Mouse (Mus musculus) hindbrain, embryonic 11.5 days (tissue): ENCODE results near the gene Abcc8. TPM values are rescaled to one million over a fixed set of nuclear protein-coding genes. Genes with fewer than 3 reads are reported as not detected.

Experiments used
- ATAC-seq: fragments of 200-750 bp; cut with Nextera tagmentation; 2 replicates; pipeline ENCODE4 v1.8.0; 2017; ENCODE audit warnings: mild to moderate bottlenecking, moderate TSS enrichment, moderate library complexity; ENCODE audit not compliant: low FRiP score
- DNase-seq: peaks from one replicate; pipeline ENCODE4 v3.0.0-alpha.2; 2015; ENCODE audit warnings: low spot score
- H3K27ac ChIP-seq: fragments of 300-500 bp; sonication (generic); 2 replicates; pipeline ENCODE4 v1.5.1; 2014; ENCODE audit warnings: mild to moderate bottlenecking, low read depth, low read length
- H3K27me3 ChIP-seq: fragments of 300-500 bp; sonication (generic); 2 replicates; pipeline ENCODE4 v1.6.1; 2014; ENCODE audit warnings: mild to moderate bottlenecking, low read length, moderate library complexity, mixed read lengths; ENCODE audit not compliant: control insufficient read depth, insufficient read depth
- H3K36me3 ChIP-seq: fragments of 300-500 bp; sonication (generic); 2 replicates; pipeline ENCODE4 v1.6.1; 2014; ENCODE audit warnings: mild to moderate bottlenecking, low read length, moderate library complexity, mixed read lengths; ENCODE audit not compliant: control insufficient read depth, insufficient read depth
- H3K4me1 ChIP-seq: fragments of 300-500 bp; sonication (generic); replicated peaks from 2 replicates; pipeline ENCODE4 v1.6.1; 2014; ENCODE audit warnings: low read length, mixed read lengths; ENCODE audit not compliant: control insufficient read depth, insufficient read depth
- H3K4me2 ChIP-seq: fragments of 300-500 bp; sonication (generic); replicated peaks from 2 replicates; pipeline ENCODE4 v1.6.1; 2014; ENCODE audit warnings: mild to moderate bottlenecking, low read depth, low read length
- H3K4me3 ChIP-seq: fragments of 300-500 bp; sonication (generic); 2 replicates; pipeline ENCODE4 v1.5.1; 2014; ENCODE audit warnings: low read depth, low read length
- H3K9ac ChIP-seq: fragments of 300-500 bp; sonication (generic); 2 replicates; pipeline ENCODE4 v1.6.1; 2014; ENCODE audit warnings: low read depth, low read length
- H3K9me3 ChIP-seq: fragments of 300-500 bp; sonication (generic); 2 replicates; pipeline ENCODE4 v1.6.1; 2016; ENCODE audit warnings: low read length; ENCODE audit not compliant: control insufficient read depth
- WGBS: fragments of 180-500 bp; shearing (Covaris S2); extraction: QIAGEN DNeasy Blood & Tissue Kit; methylation state at CpG from one replicate; pipeline ENCODE4 v1.1.7; 2014; 5-methylcytosine and 5-hydroxymethylcytosine counted together
- polyA plus RNA-seq: library from polyadenylated mRNA; unstranded; fragments of >200 nt; fragmentation: Nextera tagmentation; extraction: Ambion mirVana; gene quantifications from 2 replicates; pipeline ENCODE4 v1.2.1, GENCODE M21; 2014

Gene Abcc8
- 1.4 and 1.8 TPM in 2 replicates for polyA plus RNA-seq

GRCm38 (mm10) chr7:46179431-46180275 is at the start of gene Abcc8:
Gene Abcc8, minus strand, starts transcription at chr7:46180033.
- peak within 1 kb of the TSS; percentile 89 for H3K4me2 ChIP-seq
- peak; percentile 60 for ATAC-seq
- WGBS = 1% methylated on average over 59 of the region's 75 CpGs
- H3K27me3 ChIP-seq = peaks cover 30% of the 10 kb centered on the region
- H3K9ac ChIP-seq = peak within 1 kb of the TSS; percentile 36
- H3K9me3 ChIP-seq = no peaks in the 10 kb centered on the region
- peak; percentile 45 for DNase-seq
- H3K4me1 ChIP-seq = peaks cover 7% of the 10 kb centered on the region
- H3K4me3 ChIP-seq = peak within 1 kb of the TSS; percentile 44
- H3K27ac ChIP-seq = no peak within 1 kb of the TSS
- no peaks in the 10 kb centered on the region for H3K36me3 ChIP-seq

DNA sequence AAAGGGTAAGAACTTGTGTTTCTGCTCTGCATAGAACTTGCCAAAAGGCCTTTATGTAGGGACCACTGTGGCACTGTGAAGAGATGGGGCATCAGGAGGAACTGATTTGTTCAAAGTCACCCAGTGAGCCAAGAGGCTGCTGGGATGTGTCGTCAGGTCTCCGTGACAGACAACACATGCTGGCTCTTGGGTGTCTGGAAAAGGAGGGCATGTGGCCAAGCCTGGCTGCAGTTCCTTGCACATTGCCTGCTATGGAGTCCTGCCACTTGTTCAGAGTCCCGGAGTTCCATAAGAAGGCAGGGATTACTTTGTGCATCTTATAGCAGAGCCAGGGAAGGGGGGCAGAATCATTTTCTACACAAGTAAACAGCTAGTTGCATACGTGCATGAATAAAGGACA is 47.1 kb upstream of the Abcc8 start:
- ATAC-seq = no peak
- Histone ChIP-seq H3K9ac (no peak overlapping the region), H3K27ac (no peak overlapping the region), H3K9me3 (no peaks in the 10 kb centered on the region), H3K4me3 (no peak overlapping the region), H3K4me1 (no peaks in the 10 kb centered on the region; the same call in 1 of the 2 replicates), H3K4me2 (no peak overlapping the region), H3K36me3 (no peaks in the 10 kb centered on the region), H3K27me3 (no peaks in the 10 kb centered on the region)
- WGBS = 80% methylated on average over 4 of the region's 4 CpGs
- no peak for DNase-seq

GRCm38 (mm10) chr7:46226253-46226652 is 46.4 kb upstream of the Abcc8 start:
- WGBS = 30% methylated on average over 7 of the region's 7 CpGs
- H3K4me2 ChIP-seq = no peak overlapping the region

DNA sequence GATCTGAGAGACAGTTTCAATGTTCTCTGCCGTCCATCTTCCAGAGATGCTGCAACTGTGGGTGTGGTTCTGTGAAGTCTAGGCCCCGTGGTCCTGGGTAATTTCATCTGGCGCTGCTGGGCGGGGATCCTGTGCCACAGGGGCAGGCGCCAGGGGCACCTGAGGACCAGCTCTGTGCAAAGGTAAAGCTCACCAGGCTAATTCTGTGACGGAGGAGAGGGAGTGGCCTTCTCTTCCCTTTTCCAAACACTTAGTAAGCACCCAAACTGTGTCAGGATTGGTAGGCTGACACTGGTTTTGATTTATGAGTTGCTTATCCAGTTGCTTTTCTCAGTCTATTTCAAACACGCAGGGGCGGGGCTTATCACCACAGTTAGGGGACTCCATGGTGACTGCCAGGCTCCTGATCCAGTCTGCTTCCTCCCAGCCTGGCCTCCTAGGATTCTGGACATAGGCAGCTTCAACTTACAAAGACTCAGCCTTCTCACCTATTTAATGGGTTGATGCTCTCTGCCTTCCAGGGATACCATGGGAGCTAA is 40.8 kb upstream of the Abcc8 start:
- ATAC-seq = no peak
- H3K27ac ChIP-seq = no peak overlapping the region
- H3K27me3 ChIP-seq = no peaks in the 10 kb centered on the region
- H3K36me3 ChIP-seq = no peaks in the 10 kb centered on the region
- H3K4me2 ChIP-seq = no peak overlapping the region
- H3K9me3 ChIP-seq = no peaks in the 10 kb centered on the region
- no peaks in the 10 kb centered on the region for H3K4me1 ChIP-seq
- WGBS = 76% methylated on average over 8 of the region's 8 CpGs
- no peak overlapping the region for H3K9ac ChIP-seq
- DNase-seq = no peak
- H3K4me3 ChIP-seq = no peak overlapping the region

More at GRCm38 (mm10) chr7:46226253-46226652, 46.4 kb upstream of the Abcc8 start:
- Histone ChIP-seq H3K4me3 (no peak overlapping the region), H3K36me3 (no peaks in the 10 kb centered on the region), H3K4me1 (no peaks in the 10 kb centered on the region; the same call in 1 of the 2 replicates), H3K27me3 (no peaks in the 10 kb centered on the region), H3K9ac (no peak overlapping the region), H3K9me3 (no peaks in the 10 kb centered on the region), H3K27ac (no peak overlapping the region)
- ATAC-seq = no peak
- DNase-seq = peak; percentile 77

GRCm38 (mm10) chr7:46218415-46218814 is 38.6 kb upstream of the Abcc8 start:
- WGBS = 13% methylated on average over 11 of the region's 11 CpGs
- no peaks in the 10 kb centered on the region for H3K9me3 ChIP-seq
- no peaks in the 10 kb centered on the region for H3K27me3 ChIP-seq
- H3K27ac ChIP-seq = no peak overlapping the region
- H3K4me3 ChIP-seq = no peak overlapping the region
- H3K4me2 ChIP-seq = no peak overlapping the region
- H3K4me1 ChIP-seq = no peaks in the 10 kb centered on the region
- H3K9ac ChIP-seq = no peak overlapping the region
- H3K36me3 ChIP-seq = no peaks in the 10 kb centered on the region
- DNase-seq = peak; percentile 64
- peak; percentile 63 for ATAC-seq

- Histone ChIP-seq H3K4me1 (no peaks in the 10 kb centered on the region), H3K9me3 (no peaks in the 10 kb centered on the region), H3K4me3 (no peak overlapping the region), H3K9ac (no peak overlapping the region), H3K4me2 (no peak overlapping the region), H3K27ac (no peak overlapping the region), H3K27me3 (no peaks in the 10 kb centered on the region), H3K36me3 (no peaks in the 10 kb centered on the region)
- DNase-seq (no peak), ATAC-seq (no peak)
- WGBS = 71% methylated on average over 2 of the region's 2 CpGs
Measured at GRCm38 (mm10) chr7:46216481-46216880, 36.6 kb upstream of the Abcc8 start.

DNA sequence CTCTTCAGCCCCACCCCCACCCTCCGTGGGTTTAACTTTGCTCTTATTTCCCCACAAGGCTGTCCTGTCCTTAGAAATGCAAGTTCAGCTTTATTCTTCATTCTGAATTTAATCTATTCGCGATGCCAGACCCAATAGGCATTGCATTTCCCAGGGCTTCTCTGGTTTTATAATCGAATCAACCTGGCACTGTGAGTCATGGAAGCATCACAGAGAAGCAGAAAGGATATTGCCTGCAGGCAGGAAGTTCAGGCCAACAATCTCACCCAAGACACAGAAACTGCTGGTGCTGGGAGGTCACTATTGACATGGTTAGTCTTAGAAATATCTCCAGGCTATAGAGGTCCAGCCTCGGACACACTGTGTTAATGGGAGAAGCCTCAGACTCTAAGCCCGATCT is 30.4 kb upstream of the Abcc8 start:
- Histone ChIP-seq H3K27me3 (no peaks in the 10 kb centered on the region), H3K4me1 (no peaks in the 10 kb centered on the region), H3K27ac (no peak overlapping the region), H3K9me3 (no peaks in the 10 kb centered on the region), H3K4me2 (no peak overlapping the region), H3K4me3 (no peak overlapping the region), H3K9ac (no peak overlapping the region), H3K36me3 (no peaks in the 10 kb centered on the region)
- 85% methylated on average over 6 of the region's 6 CpGs for WGBS
- DNase-seq = no peak
- no peak for ATAC-seq

- no peak overlapping the region for H3K4me3 ChIP-seq
- DNase-seq (no peak), ATAC-seq (no peak)
- H3K9ac ChIP-seq = no peak overlapping the region
- no peaks in the 10 kb centered on the region for H3K4me1 ChIP-seq
- WGBS = 91% methylated on average over 8 of the region's 8 CpGs
- H3K27ac ChIP-seq = no peak overlapping the region
- no peaks in the 10 kb centered on the region for H3K36me3 ChIP-seq
- H3K9me3 ChIP-seq = no peaks in the 10 kb centered on the region
- H3K27me3 ChIP-seq = no peaks in the 10 kb centered on the region
- H3K4me2 ChIP-seq = no peak overlapping the region
Measured at GRCm38 (mm10) chr7:46208131-46208530, 28.3 kb upstream of the Abcc8 start.

- Histone ChIP-seq H3K4me1 (no peaks in the 10 kb centered on the region), H3K27me3 (no peaks in the 10 kb centered on the region), H3K4me2 (no peak overlapping the region), H3K36me3 (no peaks in the 10 kb centered on the region), H3K9ac (no peak overlapping the region), H3K9me3 (no peaks in the 10 kb centered on the region), H3K27ac (no peak overlapping the region), H3K4me3 (no peak overlapping the region)
- 77% methylated on average over 6 of the region's 6 CpGs for WGBS
- ATAC-seq (no peak), DNase-seq (no peak)
Measured at GRCm38 (mm10) chr7:46204775-46205174, 24.9 kb upstream of the Abcc8 start.
